Mouse (Mus musculus): ENCODE measurements around the gene Kcnk10.
"Not testable (repeated sequence)": the region's sequence is repeated elsewhere in the genome, so short reads cannot be mapped to it uniquely, and the experiment has no call there.

Gene Kcnk10

DNA sequence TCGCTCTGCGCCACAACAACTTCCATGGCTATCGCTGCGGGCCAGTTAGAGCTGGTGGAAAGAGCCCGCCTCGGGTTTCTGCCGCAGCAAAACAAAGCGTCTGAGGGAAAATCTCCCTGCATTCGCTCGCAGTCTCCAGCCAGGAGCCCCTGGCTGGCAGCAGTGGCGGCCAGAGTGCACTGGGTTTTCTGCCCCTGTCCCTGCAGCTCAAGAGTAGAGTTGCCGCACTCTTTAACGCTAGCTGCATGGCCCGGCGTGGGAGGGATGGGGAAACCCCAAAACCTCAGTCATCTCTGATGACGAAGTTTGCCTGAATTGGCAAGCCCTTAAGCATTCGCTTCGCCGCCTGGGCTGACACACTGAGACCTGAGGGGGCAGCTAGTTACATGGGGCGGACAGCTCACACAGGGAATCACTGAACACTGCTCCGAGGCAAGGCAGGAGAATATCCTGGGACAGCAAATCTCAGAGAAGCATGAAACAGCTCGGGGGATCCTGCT is at the start of gene Kcnk10:
TSS of gene Kcnk10 (minus strand) at position 450 of the 500 bp plus-strand sequence.
- DNase-seq, result peak; percentile 58 to 65

DNA sequence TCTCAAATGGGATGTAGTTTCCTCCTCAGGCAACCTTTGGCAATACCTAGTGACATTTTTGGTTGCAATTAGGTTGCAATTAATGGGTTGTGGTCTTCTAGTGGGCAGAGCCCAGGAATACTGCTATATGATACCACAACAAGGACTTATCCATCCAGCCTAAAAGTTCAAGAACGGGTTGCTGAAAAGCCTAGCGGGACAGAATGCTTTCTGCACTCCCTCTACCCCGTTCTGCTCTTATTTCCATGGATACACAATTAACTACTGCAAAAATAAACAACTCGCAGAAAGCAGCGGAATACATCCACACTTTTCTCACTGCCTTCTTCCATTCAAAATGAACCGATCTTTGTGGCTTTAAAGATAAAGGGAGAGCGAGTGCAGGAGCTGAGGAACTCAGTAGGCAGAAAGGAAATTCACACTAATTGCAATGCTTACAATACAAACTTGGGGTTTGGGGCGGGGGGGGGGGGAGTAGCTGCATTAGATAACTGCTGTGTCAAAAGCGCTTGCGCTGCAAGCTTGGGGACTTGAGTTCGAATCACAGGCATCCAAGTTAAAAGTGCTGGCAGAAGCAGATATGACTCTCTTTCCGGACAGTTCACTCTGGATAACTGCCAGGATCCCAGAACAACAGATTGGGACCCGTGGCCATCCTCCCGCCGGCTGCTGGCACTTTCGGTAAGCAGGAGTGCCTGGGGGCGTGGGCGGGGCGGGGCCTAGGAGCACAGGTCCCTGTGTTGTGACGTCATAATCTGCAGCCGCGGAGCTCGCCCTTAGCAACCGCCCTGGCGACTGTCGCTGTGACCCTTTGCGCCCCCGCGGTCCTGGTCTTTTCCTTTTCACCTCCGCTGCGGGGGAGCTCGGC is 49.5 kb upstream of the Kcnk10 start, which contains the start of gene Spata7:
TSS of gene Spata7 (plus strand) at position 766 of the 868 bp plus-strand sequence.
- DNase-seq, result peak; percentile 95

DNA sequence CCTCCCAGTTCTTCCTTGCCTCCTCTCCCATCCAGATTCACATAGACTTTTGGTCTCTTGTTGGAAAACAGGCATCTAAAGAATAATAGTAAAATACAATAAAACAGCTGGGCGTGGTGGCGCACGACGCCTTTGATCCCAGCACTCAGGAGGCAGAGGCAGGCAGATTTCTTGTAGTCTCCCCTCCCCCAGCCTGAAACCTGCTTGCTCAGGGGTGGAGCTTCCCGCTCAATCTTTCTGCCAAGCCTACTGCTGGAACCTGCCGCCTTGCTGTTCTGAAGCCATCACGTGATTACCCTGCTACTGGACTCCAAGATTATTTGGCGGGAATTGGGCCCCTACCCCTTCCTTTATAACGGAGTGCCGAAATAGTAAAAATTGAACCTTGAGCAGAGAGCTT is 45.2 kb upstream of the Kcnk10 start:
- DNase-seq, result not testable (repeated sequence)

DNA sequence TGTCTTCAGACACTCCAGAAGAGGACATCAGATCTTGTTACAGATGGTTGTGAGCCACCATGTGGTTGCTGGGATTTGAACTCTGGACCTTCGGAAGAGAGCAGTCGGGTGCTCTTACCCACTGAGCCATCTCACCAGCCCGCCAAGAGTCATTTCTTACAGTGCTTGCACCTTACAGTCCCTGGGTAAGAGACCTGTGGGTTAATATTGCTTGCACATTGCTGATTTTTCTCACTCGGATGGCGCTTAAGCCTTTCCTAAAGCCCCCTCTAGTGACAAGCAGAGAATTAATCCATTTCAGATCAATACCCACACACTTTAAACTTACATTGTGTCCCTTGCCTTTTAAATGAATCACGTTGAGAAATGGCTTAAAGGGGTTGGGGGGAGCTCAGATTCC is 42.8 kb upstream of the Kcnk10 start:
- peak; percentile 62 to 68 for DNase-seq

DNA sequence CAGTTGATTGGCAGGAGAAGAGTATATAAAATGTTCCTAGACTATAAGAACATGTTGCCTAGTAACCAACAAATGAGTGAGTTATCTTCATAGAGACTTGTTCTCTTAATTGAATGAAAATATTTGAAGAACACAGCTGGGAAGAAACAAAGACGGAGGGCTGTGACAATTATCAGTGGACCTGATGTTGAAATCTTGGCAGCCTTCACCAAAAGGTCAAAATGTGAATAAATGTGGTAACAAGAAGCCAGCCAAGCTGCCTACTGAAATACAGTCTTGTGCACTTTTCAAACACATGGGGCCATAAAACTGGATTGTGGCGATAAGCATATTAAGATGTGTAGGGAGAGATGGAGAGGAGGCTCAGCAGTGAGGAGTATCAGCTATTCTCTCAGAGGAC is 41.4 kb upstream of the Kcnk10 start:
- DNase-seq, result no peak

DNA sequence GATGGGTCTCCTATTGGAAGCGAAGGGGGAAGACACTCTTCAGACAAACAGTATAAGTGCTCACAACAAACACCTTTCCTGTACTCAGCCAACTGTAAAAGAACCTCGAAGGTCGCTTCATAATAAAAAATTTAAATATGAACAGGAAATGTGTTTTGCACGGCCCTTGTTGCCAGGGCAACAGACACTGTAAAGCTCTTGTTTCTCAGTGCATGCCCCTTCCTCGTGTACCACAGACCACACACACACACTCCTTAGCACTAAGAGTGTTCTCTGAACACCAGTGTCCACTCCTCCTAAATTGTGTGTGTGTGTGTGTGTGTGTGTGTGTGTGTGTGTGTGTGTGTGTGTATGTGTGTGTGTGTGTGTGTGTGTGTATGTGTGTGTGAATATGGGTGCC is 37.6 kb upstream of the Kcnk10 start:
- DNase-seq, result no peak

DNA sequence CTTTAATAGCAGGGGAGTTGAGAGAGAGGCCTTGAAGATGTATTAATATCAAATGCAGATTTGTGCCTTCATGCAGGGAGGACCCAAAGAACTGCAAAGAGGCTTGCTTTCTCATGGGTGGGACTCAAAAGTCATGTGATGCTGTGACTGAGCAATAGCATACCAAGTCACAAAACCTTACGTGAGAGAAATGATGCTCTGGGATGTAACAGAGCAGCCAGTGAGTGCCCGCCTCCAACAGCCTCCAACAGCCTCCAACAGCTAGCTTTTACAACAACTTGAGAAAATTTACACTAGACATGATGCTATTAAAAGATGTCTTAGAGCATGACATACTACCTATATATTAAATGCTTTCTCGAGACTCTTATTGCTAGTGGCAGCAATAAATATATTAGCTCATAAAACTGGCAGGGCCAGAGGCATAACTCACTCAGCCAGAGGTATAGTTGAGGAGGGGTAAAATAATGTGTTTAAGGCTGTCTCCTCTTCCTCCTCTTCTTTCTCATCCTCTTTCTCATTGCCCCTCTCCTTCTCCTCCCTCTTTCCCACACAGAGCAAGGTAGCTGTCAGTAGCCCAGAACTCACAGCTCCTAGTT is 36.9 kb upstream of the Kcnk10 start:
- DNase-seq, result no peak

DNA sequence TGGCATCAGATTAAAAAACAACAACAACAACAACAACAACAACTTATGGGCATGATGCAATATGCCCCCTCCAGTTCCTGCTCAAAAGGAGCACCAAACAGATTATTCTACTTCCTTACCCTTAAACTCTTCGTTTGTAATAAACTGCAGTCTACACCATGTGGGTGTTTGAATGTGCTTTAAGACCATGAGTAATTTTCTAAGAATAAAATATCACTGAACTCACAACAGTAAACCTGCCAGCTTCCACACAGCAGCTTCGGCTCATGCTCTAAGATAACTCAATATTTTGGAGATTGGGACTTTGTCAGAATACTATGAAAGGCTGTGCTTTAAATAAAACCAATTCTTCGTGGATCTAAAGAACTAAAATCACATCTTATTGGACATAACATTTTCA is 32.2 kb upstream of the Kcnk10 start:
- no peak for DNase-seq

DNA sequence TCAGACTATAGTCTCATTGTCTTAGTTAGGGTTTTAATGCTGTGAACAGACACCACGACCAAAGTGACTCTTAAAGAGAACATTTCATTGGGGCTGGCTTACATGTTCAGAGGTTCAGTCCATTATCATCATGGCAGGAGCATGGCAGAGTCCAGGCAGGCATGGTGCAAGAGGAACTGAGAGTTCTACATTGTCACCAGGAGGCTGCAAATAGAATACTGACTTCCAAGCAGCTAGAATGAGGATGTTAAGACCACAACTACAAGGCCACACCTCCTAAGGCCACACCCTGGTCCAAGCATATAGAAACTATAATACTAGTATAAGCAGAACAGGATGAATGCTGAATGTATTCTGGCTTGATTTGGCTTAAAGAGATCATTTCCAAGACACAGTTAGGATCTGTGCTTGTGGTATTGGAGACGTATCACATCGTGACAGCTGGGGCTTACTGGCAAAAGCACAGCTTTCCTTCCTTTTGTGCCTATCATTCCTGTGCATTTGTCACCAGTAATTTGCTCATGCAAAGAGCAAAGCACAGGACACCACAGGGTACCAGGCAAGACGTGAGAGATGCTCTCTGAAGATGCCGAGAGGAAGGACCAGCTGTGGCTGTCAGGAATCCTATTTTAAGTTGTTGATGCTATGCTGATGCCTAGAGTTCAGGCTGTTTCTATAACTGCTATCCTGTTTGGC is 28.6 kb upstream of the Kcnk10 start:
- DNase-seq, result peak; percentile 57 to 69

DNA sequence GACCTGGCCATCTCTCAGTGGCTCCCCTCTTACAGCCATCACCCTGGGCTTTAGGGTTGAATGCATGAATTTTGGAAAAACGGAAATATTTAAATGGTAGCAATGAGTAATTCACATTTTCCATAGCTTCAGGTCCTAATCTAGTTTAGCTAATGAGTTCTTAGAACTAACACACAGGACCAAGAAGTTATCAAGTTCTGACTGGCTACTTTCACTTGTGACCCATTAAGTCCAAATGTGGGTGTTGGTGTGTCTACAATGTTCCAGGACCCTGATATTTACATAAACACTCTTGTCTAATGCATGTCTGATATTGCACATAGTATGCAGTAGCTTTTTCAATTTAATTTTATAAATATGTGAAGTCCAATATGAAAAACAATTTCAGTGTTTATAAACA is 27.2 kb upstream of the Kcnk10 start:
- no peak for DNase-seq

DNA sequence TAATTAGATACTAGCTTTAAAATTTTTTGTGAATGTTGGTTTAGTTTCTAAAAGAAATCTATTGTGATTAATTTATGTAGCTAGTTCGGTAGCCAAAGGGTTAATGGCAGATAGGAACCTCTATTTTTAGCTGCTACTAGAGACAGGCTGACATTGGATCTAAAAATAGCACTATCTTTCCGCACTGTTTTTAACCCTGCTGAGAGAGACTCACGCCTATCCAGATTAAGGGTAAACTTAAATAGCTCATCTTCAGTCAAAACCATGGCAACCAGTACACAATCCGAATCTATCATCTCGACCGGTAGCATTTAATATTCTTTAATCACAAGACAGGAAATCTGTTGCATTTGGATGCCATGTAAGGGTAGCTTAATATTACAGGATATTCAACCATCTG is 24.0 kb upstream of the Kcnk10 start:
- peak; percentile 18 to 44 for DNase-seq

DNA sequence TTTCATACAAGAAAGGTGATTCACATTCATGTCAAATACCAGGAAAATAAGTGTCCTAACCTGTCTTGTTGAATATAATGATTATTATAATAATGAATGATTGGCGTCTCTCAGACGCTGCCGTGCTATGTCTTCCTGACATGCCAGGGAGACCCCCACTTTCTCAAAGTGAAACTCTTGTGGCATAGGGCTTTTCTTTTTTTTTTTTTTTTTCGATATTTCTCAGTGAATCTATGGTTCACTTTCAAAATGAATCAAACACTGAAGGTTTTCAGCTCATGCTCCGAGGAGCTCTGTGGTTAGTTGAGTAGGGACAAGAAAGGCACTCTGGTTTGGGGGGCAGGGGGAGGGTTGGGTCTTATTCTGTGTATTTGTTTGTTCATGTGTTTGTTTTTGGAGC is 22.8 kb upstream of the Kcnk10 start:
- no peak for DNase-seq

DNA sequence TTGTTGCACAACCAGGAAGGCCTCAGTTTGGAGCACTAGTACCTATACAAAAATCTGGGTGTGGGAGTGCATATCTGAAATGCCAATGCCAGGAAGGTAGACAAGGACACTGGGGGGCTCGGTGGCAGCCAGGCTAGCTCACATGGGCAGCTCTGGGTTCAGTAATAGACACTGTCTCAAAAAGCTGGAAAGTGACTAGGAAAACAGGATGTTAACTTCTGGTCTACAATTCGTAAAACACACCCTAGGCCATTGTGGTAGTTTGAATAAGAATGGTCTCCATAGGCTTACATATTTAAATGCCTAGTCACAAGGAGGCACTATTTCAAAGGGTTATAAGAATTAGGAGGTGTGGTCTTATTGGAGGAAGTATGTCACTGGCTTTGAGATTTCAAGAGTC is 12.9 kb upstream of the Kcnk10 start:
- DNase-seq, result no peak

DNA sequence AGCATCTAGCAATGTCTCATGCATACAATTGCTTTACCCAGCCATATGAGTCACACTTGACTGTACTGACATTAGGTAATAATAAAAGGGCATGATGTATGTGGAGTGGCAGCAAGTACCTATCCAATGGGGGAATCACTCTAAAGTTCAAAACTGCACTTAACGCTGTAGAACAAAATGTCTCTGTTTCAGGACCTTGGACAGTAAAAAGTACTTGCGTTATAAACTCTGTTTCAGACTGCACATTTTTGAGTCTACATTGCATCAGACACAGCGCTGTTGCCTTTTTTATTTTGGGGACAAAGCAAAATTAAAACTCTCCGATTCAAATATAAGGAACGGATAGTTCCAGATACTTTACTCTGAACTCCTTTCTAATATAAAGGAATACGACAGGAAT is 10.5 kb upstream of the Kcnk10 start:
- no peak for DNase-seq

DNA sequence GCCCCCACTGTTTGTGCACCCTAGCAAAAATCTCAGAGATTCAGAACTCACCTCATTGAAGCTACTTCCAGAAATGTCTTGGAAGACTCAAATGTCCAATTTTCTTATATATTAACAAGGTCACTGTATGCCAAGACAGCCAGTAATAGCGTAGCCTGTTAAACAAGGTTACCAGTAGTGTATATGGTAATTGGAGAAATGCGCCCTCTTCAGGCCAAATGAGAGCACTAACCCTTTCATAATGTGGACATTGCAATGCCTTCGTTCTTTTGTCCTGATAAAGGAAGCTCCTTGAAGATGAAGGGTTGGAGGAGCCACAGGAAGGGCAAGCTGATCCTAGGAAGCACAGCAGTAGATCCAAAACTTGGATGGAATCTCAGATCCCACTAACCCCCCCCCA is 7.2 kb upstream of the Kcnk10 start:
- peak; percentile 66 to 77 for DNase-seq

DNA sequence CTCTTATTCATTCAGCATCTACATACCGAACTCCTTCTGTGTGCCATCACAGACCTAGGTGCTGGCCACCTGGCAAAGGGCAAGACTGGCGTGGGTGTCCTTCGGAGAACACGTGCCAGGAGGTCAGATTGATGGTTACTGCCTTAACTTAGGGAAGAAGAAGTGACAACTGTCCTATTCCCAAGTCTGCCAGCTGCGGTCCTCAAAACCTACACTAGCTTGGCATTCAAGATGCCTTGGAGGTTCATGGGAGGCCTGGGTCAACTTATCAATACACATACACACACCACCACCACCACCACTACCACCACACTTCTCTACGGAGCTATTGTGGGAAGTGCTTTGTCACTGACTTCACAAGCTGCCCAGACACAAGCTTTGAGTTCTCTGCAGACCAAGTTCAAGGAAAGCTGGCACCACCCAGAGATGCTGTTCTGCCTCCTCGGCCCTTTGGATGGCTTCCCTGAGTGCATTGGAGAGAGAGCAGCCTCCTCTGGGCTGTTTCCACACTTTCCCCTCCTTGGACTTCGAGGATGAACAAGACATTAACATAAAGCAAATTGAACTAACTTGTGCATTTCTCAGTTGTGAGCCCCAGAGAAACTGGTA is 2.1 kb downstream of the Kcnk10 start:
- DNase-seq, result peak; percentile 38 to 49

DNA sequence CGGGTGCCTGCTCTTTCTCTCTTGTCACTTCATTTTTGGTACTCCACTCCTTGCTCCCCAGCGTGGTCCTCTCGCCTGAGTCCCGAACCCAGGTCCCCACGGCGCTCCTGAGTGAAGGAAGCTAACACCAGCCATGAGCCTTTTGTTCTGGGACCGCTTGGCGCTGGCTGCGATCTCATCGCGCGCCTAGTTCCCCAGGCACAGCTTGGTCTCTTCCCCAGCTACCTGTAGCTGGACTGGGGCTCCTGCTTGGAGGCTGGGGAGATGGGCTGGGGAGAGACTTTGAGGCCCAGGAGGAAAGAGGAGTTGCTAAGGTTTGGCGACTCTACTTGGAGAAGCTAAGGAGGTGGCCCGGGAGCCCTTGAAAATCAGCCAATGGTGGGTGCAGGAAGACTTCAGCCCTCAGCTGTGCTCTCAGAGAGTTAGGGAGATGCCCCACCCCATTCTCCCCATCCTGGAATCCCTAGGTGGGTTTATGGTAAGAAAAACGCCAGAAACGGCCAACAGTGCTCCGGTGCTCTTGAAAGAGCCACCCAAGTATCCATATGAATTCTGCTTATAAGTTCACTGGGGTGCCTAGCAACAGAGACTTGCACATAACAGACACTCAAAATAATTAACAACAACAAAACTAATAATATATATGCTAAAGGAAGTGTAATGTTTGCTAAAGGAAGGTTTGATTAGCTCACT is 2.8 kb downstream of the Kcnk10 start:
- DNase-seq, result no peak

DNA sequence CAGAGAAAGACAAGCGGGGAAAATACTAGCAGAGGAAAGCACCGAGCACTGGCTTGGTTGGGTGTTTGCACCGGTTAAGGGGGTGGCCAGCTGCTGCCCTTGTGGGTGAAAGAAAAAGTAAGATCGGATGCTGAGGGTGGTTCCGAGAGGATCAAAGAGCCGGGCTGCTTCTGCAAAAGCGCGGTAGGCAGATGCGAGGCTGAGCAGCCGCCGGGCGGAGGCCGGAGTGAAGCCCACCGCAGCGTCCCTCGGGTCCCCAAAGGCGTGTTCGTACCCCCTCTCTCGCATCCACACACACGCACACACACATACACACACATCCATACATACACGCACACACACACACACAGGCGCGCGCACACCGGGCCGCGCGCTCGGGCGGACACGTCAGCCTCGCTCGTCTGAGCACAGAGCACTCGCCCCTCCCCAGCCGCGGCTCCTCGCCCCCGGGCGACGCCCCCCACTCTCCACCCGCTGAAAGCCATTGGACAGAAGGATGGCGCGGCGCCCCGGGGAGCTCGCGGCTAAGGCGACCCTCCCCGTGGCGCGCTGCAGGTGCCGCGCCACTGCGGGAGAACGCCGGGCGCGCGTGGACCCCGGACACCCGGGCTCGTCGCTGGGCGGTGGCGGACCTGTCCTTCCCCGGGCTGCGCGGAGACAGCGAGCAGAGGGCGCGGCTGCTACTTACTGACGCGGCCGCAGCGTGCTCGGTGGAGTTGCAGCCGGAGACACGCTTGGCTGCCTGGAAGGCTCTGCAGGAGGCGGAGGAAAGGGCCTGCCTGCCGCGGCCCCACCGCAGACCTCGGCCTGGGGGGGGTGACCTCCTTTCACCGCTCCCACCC is 3.5 kb downstream of the Kcnk10 start:
- peak; percentile 86 to 90 for DNase-seq

DNA sequence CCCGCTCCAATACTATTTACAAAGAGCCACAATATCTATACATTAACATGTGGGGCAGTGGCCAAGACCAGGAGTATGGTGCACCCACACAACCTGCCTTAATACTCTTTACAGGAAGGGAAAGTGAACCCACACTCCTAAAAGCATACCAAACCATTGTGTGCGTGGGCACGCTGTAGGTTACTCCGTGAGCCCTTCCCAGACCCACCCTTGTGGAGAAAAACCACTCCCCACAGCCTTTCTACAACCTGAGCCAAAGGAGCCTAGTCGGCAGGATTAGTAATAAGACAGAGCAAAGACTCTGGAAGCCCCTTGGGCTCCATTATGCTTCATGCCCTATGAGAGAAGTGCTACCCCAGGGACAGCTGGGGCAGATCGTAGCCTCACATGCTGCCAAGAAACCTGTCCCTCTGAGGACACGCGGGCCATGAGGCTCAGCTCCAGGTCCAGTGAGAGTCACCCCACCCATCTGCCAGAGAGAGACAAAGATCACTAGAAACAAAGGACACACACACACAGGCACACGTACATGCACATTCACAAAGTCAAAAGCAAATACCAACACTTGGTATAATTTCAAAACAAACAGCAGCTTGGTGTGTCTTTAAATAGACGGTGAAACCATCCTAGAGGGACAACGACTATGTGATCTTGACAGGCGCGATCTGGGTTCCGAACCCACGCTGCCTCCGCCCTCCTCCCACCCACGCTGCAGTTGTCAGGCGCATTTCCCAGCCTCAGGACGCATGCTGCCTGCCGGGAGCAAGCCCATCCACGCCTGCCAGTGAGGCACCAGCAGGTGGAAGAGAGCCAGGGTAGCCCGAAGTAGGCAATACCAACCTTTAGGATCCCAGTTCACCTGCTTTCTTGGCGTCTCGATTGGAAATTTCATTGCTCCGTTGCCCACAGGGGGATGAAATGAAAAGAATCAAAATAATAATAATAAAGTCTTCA is 4.5 kb downstream of the Kcnk10 start:
- DNase-seq, result peak; percentile 89 to 92

All from cerebellum, postnatal 10 days (tissue).